11 mouse cellular contexts compared by ENCODE assay signal in the genomic region with DNA sequence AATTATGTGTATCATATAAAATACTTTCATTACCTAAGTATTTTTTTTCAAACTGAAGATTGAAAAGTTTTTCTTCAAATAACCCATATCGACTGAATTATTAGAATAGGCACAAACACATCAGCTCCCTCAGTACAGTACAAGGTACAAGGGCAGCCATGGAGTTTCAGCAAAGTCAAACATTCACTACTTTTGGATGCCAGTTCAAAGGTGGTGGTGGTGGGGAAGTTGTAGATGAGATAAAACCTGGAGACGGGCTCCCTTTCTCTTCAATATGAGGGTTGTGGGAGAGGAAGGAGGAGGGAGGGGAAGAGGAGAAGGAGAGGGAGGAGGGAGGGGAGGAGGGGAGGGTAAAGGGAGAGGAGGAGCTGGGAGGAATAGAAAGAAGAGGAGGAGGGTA.
A peak's percentile ranks its signal among the peaks of the same experiment; 100 is the strongest.
DNase-seq lines count a peak whose midpoint lies in the region; ATAC-seq and TF ChIP-seq lines count a peak whose summit lies in the region.
"Had no signal": no experiment of that assay in that cellular context is flagged by ENCODE, and none has a peak within 500 bp of the region (broad histone marks: within the 10 kb centered on the region; RNA-seq: fewer than 3 reads in every experiment).

No protein-coding gene starts in this region.

- peaks cover 11% of the 10 kb centered on the region for H3K36me3 ChIP-seq in heart, embryonic 13.5 days
- no peaks in the 10 kb centered on the region for H3K36me3 ChIP-seq in ES-Bruce4 (ENCODE audit: control insufficient read depth, insufficient read depth, low read length, poor library complexity, severe bottlenecking)
- no peaks in the 10 kb centered on the region; the same call in 1 of the 2 replicates for H3K36me3 ChIP-seq in kidney, adult 2 months (ENCODE audit: control insufficient read depth, insufficient read depth, low read length)
- H3K36me3 ChIP-seq in limb, embryonic 12.5 days: peaks cover 28% of the 10 kb centered on the region
- H3K36me3 ChIP-seq in thymus, adult 2 months (ENCODE audit: control insufficient read depth, insufficient read depth, low read length): no peaks in the 10 kb centered on the region

- TF ChIP-seq POLR2A in ES-Bruce4 (IDR thresholded peaks at IDR 0.05; ENCODE audit: insufficient read depth, low read length): no peak
- TF ChIP-seq POLR2A in kidney, adult 2 months (IDR thresholded peaks at IDR 0.05; ENCODE audit: low read depth, low read length): no peak
- TF ChIP-seq POLR2A in thymus, adult 2 months (IDR thresholded peaks at IDR 0.05; ENCODE audit: control insufficient read depth, extremely low read depth, insufficient read depth, low read length, poor library complexity): no peak

- no peak for ATAC-seq in heart, embryonic 13.5 days (ENCODE audit: extremely low read depth, insufficient number of reproducible peaks, low FRiP score, low TSS enrichment)
- ATAC-seq in limb, embryonic 12.5 days (ENCODE audit: insufficient number of reproducible peaks, insufficient read depth, low FRiP score, low TSS enrichment, low read depth): no peak
- ATAC-seq: forebrain, embryonic 16.5 days had no signal

- H3K27ac ChIP-seq in heart, embryonic 13.5 days (replicated peaks): peak overlapping the region; percentile 41
- peak overlapping the region; percentile 65; the same call in 1 of the 2 replicates for H3K27ac ChIP-seq in ES-Bruce4 (ENCODE audit: insufficient read depth, low read length)
- H3K27ac ChIP-seq in kidney, adult 2 months (ENCODE audit: insufficient read depth, low read depth, low read length): peak overlapping the region; percentile 95
- 0 out of 2 replicates have a peak overlapping the region, but pooled peaks have one; percentile 0 for H3K27ac ChIP-seq in limb, embryonic 12.5 days
- no peak overlapping the region for H3K27ac ChIP-seq in thymus, adult 2 months (ENCODE audit: control insufficient read depth, insufficient read depth, low read length)
- H3K27ac ChIP-seq: embryonic facial prominence, embryonic 12.5 days had no signal

- H3K9ac ChIP-seq in heart, embryonic 13.5 days: no peak overlapping the region
- H3K9ac ChIP-seq in ES-Bruce4 (ENCODE audit: low read depth, poor library complexity, severe bottlenecking): no peak overlapping the region
- H3K9ac ChIP-seq in limb, embryonic 12.5 days (replicated peaks): no peak overlapping the region
- H3K9ac ChIP-seq: embryonic facial prominence, embryonic 12.5 days had no signal

- no peaks in the 10 kb centered on the region for H3K27me3 ChIP-seq in heart, embryonic 13.5 days (replicated peaks)
- H3K27me3 ChIP-seq in ES-Bruce4 (ENCODE audit: control insufficient read depth, insufficient read depth, low read length, poor library complexity, severe bottlenecking): no peaks in the 10 kb centered on the region
- no peaks in the 10 kb centered on the region for H3K27me3 ChIP-seq in kidney, adult 2 months (replicated peaks; ENCODE audit: control insufficient read depth, insufficient read depth, low read length)
- no peaks in the 10 kb centered on the region for H3K27me3 ChIP-seq in limb, embryonic 12.5 days
- H3K27me3 ChIP-seq in thymus, adult 2 months (ENCODE audit: control insufficient read depth, insufficient read depth, low read length): no peaks in the 10 kb centered on the region
- H3K27me3 ChIP-seq: embryonic facial prominence, embryonic 12.5 days had no signal

- H3K4me1 ChIP-seq in heart, embryonic 13.5 days: peaks cover 38% of the 10 kb centered on the region
- no peaks in the 10 kb centered on the region for H3K4me1 ChIP-seq in ES-Bruce4 (ENCODE audit: control insufficient read depth, insufficient read depth, low read length)
- peaks cover 23% of the 10 kb centered on the region for H3K4me1 ChIP-seq in kidney, adult 2 months (ENCODE audit: control insufficient read depth, insufficient read depth, low read length)
- peaks cover 36% of the 10 kb centered on the region for H3K4me1 ChIP-seq in limb, embryonic 12.5 days (replicated peaks)
- no peaks in the 10 kb centered on the region for H3K4me1 ChIP-seq in thymus, adult 2 months (replicated peaks; ENCODE audit: control insufficient read depth, insufficient read depth, low read length)

- DNase-seq in heart, adult 8-10 months (ENCODE audit: low spot score): no peak
- peak; percentile 83 for DNase-seq in kidney, adult 2 months
- no peak for DNase-seq in thymus, adult 2 months
- DNase-seq in left cerebral cortex, adult 9 months (ENCODE audit: low spot score in 2 of 2): no peak
- no peak for DNase-seq in right cerebral cortex, postnatal 25 days
- DNase-seq: gastrocnemius, postnatal 36 days had no signal

- WGBS in heart, embryonic 13.5 days: 51% methylated on average over 2 of the region's 2 CpGs
- 35% methylated on average over 2 of the region's 2 CpGs for WGBS in kidney, adult 2 months
- 58% methylated on average over 2 of the region's 2 CpGs for WGBS in limb, embryonic 12.5 days
- WGBS in thymus, adult 2 months: 52% methylated on average over 2 of the region's 2 CpGs

- H3K4me3 ChIP-seq in heart, embryonic 13.5 days: no peak overlapping the region
- no peak overlapping the region for H3K4me3 ChIP-seq in ES-Bruce4 (ENCODE audit: low read depth, low read length)
- H3K4me3 ChIP-seq in kidney, adult 2 months (ENCODE audit: insufficient read depth, low read depth, low read length): no peak overlapping the region
- H3K4me3 ChIP-seq in limb, embryonic 12.5 days (replicated peaks): no peak overlapping the region
- no peak overlapping the region for H3K4me3 ChIP-seq in thymus, adult 2 months (ENCODE audit: control insufficient read depth, insufficient read depth, low read length)
- H3K4me3 ChIP-seq: embryonic facial prominence, embryonic 12.5 days had no signal

- TF ChIP-seq EP300 in ES-Bruce4 (IDR thresholded peaks at IDR 0.05; ENCODE audit: insufficient read depth, low read depth, low read length): no peak

- TF ChIP-seq CTCF in ES-Bruce4 (IDR thresholded peaks at IDR 0.05; ENCODE audit: low read depth, low read length): no peak
- TF ChIP-seq CTCF in kidney, adult 2 months (conservative IDR thresholded peaks at IDR 0.05; ENCODE audit: insufficient read depth, insufficient read length, low read depth, low read length): no peak
- TF ChIP-seq CTCF in thymus, adult 2 months (IDR thresholded peaks at IDR 0.05; ENCODE audit: borderline replicate concordance, control insufficient read depth, extremely low read depth, insufficient read depth, low read length, poor library complexity): no peak

- no peak overlapping the region; the same call in 1 of the 2 replicates for H3K4me2 ChIP-seq in heart, embryonic 13.5 days
- H3K4me2 ChIP-seq in limb, embryonic 12.5 days: no peak overlapping the region
- H3K4me2 ChIP-seq: embryonic facial prominence, embryonic 12.5 days had no signal

- H3K9me3 ChIP-seq in heart, embryonic 13.5 days: 0 out of 2 replicates have a peak, but pooled peaks cover 6% of the 10 kb centered on the region
- H3K9me3 ChIP-seq in ES-Bruce4 (replicated peaks; ENCODE audit: control insufficient read depth, insufficient read depth, low read length, poor library complexity, severe bottlenecking): peaks cover 5% of the 10 kb centered on the region
- H3K9me3 ChIP-seq in limb, embryonic 12.5 days: 0 out of 2 replicates have a peak, but pooled peaks cover 5% of the 10 kb centered on the region
- H3K9me3 ChIP-seq: embryonic facial prominence, embryonic 12.5 days had no signal
